Mouse (Mus musculus): ENCODE data around the gene Notch4. TPM values are rescaled to one million over a fixed set of nuclear protein-coding genes. Genes with fewer than 3 reads are reported as not detected.
A peak's percentile ranks its signal among the peaks of the same experiment; 100 is the strongest.

The Notch4 gene
- polyA plus RNA-seq, 1 experiment from 2014 or later: 5.8 TPM

DNA sequence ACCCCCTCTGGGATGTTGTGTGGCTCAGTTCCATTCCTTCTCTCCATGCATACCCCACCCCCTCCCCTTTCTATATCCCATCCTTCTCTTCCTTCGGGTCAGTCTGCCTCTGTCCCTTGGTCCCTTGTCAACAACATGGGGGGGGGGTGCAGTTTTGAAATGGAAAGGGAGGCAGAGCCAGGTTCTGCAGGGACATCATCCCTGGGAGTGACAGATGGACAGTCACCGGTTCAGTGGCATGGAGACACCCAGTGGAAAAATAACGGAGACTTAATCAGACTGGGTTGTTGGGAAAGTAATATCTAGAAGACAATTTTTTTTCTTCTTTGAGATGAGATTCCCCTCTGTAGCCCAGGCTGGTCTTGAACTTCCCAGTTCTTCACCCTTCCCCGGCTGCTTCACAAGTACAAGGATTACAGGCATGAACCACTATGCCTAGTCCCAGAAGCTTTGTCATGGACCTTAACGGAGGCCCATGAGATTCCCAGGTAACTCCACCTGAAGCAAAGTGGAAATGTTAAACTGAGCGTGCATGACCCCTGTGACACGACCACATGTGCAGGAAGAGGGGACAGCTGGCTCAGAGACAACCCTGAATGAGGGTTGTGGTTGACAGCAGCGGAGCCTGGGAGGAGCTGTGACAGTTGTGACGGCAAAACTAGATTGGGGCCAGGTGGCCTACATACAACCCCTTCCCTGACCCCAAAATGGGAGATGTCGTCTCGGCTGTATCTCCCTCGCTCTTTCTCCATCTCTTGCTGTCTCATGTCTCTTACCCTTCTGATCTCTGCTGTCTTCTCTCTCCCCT, 65.9 kb downstream of the Notch4 start:
- Histone ChIP-seq H3K4me1 (peaks cover 50% of the 10 kb centered on the region), H3K4me2 (peak overlapping the region; percentile 96), H3K4me3 (replicated peaks) (peak overlapping the region; percentile 77), H3K27ac (no peak overlapping the region), H3K9ac (no peak overlapping the region), H3K36me3 (0 out of 2 replicates have a peak, but pooled peaks cover 2% of the 10 kb centered on the region), H3K27me3 (replicated peaks) (peaks cover 26% of the 10 kb centered on the region), H3K9me3 (no peaks in the 10 kb centered on the region)
- ATAC-seq (ENCODE audit: insufficient read depth, low FRiP score, low read depth): no peak
- WGBS: 27% methylated on average over 12 of the region's 12 CpGs

DNA sequence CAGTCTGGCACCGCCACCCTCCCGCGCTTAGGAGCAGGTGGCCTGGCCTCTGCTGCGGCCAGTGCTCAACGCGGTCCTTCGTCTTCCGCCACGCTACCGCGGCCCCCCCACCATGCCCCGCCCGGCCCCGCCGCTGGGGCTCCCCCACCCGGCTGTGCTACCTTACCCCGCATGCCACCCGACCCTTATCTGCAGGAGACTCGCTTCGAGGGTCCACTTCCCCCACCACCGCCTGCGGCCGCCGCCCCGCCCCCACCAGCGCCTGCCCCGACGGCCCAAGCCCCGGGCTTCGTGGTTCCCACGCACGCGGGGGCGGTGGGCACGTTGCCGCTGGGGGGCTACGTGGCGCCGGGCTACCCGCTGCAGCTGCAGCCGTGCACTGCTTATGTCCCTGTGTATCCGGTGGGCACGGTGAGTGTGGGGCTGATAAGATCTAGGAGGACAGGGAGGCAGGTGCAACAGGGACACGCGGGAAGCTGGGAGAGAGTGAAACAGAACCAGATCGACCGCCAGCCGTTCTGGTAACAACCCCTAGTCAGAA, 66.8 kb downstream of the Notch4 start:
- Histone ChIP-seq H3K4me2 (peak overlapping the region; percentile 84), H3K9ac (no peak overlapping the region), H3K27ac (no peak overlapping the region), H3K4me3 (replicated peaks) (peak overlapping the region; percentile 41), H3K27me3 (replicated peaks) (peaks cover 26% of the 10 kb centered on the region), H3K9me3 (no peaks in the 10 kb centered on the region), H3K36me3 (no peaks in the 10 kb centered on the region), H3K4me1 (peaks cover 50% of the 10 kb centered on the region)
- 5% methylated on average over 46 of the region's 48 CpGs for WGBS
- ATAC-seq (ENCODE audit: insufficient read depth, low FRiP score, low read depth): no peak

DNA sequence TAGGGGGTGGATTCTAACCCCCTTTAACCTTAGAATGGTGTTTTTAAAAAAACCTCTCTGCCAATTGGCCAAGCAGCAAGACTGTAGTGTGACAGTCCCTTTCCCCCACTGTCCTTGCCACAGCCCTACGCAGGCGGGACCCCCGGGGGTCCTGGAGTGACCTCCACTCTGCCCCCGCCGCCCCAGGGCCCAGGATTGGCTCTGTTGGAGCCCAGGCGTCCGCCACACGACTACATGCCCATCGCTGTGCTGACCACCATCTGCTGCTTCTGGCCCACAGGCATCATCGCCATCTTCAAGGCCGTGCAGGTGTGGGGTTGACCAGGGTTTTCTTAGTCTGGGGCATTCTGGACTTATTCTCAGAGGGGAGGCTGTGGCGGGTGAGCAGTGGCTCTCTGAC, 67.6 kb downstream of the Notch4 start:
- H3K4me1 ChIP-seq: peaks cover 41% of the 10 kb centered on the region

DNA sequence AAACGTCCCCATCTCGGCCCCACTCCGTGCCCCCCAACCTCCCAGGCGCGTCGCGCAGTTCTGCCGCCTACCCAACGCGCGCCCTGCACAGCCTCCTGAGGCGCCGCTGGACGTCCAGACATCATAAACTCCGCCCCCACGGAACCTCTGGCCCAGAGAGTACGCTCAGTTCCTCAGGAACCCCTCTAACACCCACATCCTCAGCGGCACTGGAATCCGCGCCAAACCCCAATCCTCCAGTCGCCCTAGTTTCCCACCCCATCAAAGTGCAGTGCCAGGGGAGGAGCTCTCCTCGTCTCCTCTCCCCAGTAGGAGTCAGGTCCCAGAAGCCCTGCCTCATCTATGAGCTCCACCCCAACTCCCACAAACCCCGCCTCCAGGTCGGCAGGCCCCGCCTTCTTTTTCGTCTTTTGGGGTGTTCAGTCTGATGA, 68.2 kb downstream of the Notch4 start:
- Histone ChIP-seq H3K27ac (peak overlapping the region; percentile 26), H3K36me3 (no peaks in the 10 kb centered on the region), H3K9me3 (no peaks in the 10 kb centered on the region), H3K9ac (no peak overlapping the region), H3K4me2 (peak overlapping the region; percentile 84), H3K27me3 (replicated peaks) (peaks cover 26% of the 10 kb centered on the region), H3K4me1 (peaks cover 41% of the 10 kb centered on the region), H3K4me3 (replicated peaks) (peak overlapping the region; percentile 41)
- ATAC-seq (ENCODE audit: insufficient read depth, low FRiP score, low read depth): peak; percentile 58
- under 1% methylated on average over 26 of the region's 26 CpGs for WGBS

More for the DNA sequence above, 67.6 kb downstream of the Notch4 start:
- no peaks in the 10 kb centered on the region for H3K36me3 ChIP-seq
- H3K4me3 ChIP-seq (replicated peaks): peak overlapping the region; percentile 41
- no peak overlapping the region for H3K27ac ChIP-seq
- ATAC-seq (ENCODE audit: insufficient read depth, low FRiP score, low read depth): no peak
- H3K4me2 ChIP-seq: peak overlapping the region; percentile 84
- no peaks in the 10 kb centered on the region for H3K9me3 ChIP-seq
- no peak overlapping the region for H3K9ac ChIP-seq
- H3K27me3 ChIP-seq (replicated peaks): peaks cover 26% of the 10 kb centered on the region
- WGBS: 11% methylated on average over 12 of the region's 12 CpGs

DNA sequence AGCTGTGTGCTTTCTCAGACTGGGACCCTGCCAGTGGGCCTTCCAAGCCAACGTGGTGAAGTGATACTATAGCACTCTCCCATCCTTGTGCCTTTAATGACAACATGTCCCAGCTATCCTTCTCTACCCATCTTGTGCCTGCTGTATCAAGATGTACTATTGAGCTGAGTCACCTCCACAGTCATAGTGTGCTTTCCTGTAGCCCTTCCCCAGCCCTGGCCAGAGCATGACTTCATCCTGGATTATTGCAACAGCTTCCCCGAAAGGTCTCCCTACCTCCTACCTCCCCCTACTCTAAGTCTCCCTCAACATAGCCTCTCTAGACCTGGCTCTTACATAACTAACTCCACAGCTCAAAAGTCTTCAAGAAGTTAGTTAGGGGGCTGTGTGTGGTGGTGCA, 71.6 kb downstream of the Notch4 start:
- H3K9ac ChIP-seq: no peak overlapping the region
- no peak overlapping the region for H3K27ac ChIP-seq
- H3K9me3 ChIP-seq: no peaks in the 10 kb centered on the region
- no peaks in the 10 kb centered on the region for H3K36me3 ChIP-seq
- WGBS: 65% methylated on average over 2 of the region's 2 CpGs
- H3K4me2 ChIP-seq: no peak overlapping the region
- peaks cover 23% of the 10 kb centered on the region for H3K4me1 ChIP-seq
- no peak for ATAC-seq (ENCODE audit: insufficient read depth, low FRiP score, low read depth)
- peaks cover 14% of the 10 kb centered on the region for H3K27me3 ChIP-seq (replicated peaks)
- H3K4me3 ChIP-seq (replicated peaks): no peak overlapping the region

DNA sequence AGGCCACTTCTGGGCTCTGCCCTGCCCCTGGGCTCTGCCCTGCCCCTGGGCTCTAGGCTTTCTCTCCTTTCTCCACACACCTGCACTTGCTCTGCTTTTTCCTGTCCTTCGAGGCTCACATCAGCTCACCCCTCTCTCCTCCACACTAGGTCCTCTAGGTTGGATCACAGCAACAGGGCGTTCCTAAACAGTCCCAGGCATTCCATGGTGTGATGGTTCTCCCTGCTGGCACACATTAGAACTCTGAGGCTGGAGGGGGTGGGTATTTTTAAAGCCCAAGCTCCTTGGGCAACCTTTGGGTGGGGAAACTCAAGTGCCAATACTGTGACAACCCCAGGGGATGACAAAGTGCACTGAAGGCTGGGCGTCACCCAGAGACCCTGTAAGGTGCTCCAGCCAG, 73.4 kb downstream of the Notch4 start:
- Histone ChIP-seq H3K36me3 (no peaks in the 10 kb centered on the region), H3K4me3 (replicated peaks) (no peak overlapping the region), H3K4me2 (no peak overlapping the region), H3K4me1 (peaks cover 10% of the 10 kb centered on the region; the same call in 1 of the 2 replicates), H3K27ac (no peak overlapping the region), H3K9me3 (no peaks in the 10 kb centered on the region), H3K9ac (no peak overlapping the region), H3K27me3 (replicated peaks) (no peaks in the 10 kb centered on the region)
- ATAC-seq (ENCODE audit: insufficient read depth, low FRiP score, low read depth): no peak
- 64% methylated on average over 3 of the region's 3 CpGs for WGBS

Other genes with a start within 250 kb of the Notch4 start
- gene H2-Eb2, start 238.6 kb upstream of the Notch4 start, polyA plus RNA-seq (2015; fragmentation: Nextera tagmentation; extraction: Ambion mirVana): not detected in 2 replicates
- gene Btnl2, start 209.4 kb upstream of the Notch4 start, polyA plus RNA-seq (2015; fragmentation: Nextera tagmentation; extraction: Ambion mirVana): 0.53 and 0.94 TPM in 2 replicates
- 1.7 and 2.1 TPM in 2 replicates for gene Btnl1, start 187.1 kb upstream of the Notch4 start, polyA plus RNA-seq (2015; fragmentation: Nextera tagmentation; extraction: Ambion mirVana)
- 1.1 and 1.3 TPM in 2 replicates for gene BC051142, start 165.4 kb upstream of the Notch4 start, polyA plus RNA-seq (2015; fragmentation: Nextera tagmentation; extraction: Ambion mirVana)
- 2.6 and 4.1 TPM in 2 replicates for gene Btnl4, start 87.0 kb upstream of the Notch4 start, polyA plus RNA-seq (2015; fragmentation: Nextera tagmentation; extraction: Ambion mirVana)
- 1.2 and 2.8 TPM in 2 replicates for gene Btnl6, start 46.9 kb upstream of the Notch4 start, polyA plus RNA-seq (2015; fragmentation: Nextera tagmentation; extraction: Ambion mirVana)
- gene Gpsm3, start 25.5 kb downstream of the Notch4 start, polyA plus RNA-seq (2015; fragmentation: Nextera tagmentation; extraction: Ambion mirVana): 10.2 and 11.9 TPM in 2 replicates
- gene Pbx2, start 27.0 kb downstream of the Notch4 start, polyA plus RNA-seq (2015; fragmentation: Nextera tagmentation; extraction: Ambion mirVana): 8.5 and 9.2 TPM in 2 replicates
- 3.1 and 3.5 TPM in 2 replicates for gene Ager, start 33.6 kb downstream of the Notch4 start, polyA plus RNA-seq (2015; fragmentation: Nextera tagmentation; extraction: Ambion mirVana)
- 130 and 142 TPM in 2 replicates for gene Rnf5, start 39.4 kb downstream of the Notch4 start, polyA plus RNA-seq (2015; fragmentation: Nextera tagmentation; extraction: Ambion mirVana)
- 49.3 and 50.8 TPM in 2 replicates for gene Agpat1, start 40.0 kb downstream of the Notch4 start, polyA plus RNA-seq (2015; fragmentation: Nextera tagmentation; extraction: Ambion mirVana)
- 3.7 and 3.8 TPM in 2 replicates for gene Egfl8, start 51.7 kb downstream of the Notch4 start, polyA plus RNA-seq (2015; fragmentation: Nextera tagmentation; extraction: Ambion mirVana)
- gene Ppt2, start 64.2 kb downstream of the Notch4 start, polyA plus RNA-seq (2015; fragmentation: Nextera tagmentation; extraction: Ambion mirVana): 23.7 and 26.2 TPM in 2 replicates
- gene Prrt1, start 65.3 kb downstream of the Notch4 start, polyA plus RNA-seq (2015; fragmentation: Nextera tagmentation; extraction: Ambion mirVana): 0.35 and 0.63 TPM in 2 replicates
- gene Fkbpl, start 80.5 kb downstream of the Notch4 start, polyA plus RNA-seq (2015; fragmentation: Nextera tagmentation; extraction: Ambion mirVana): 14.0 and 14.5 TPM in 2 replicates
- gene Atf6b, start 82.9 kb downstream of the Notch4 start, polyA plus RNA-seq (2015; fragmentation: Nextera tagmentation; extraction: Ambion mirVana): 72.0 and 76.7 TPM in 2 replicates
- 0.97 and 1.4 TPM in 2 replicates for gene Tnxb, start 106.3 kb downstream of the Notch4 start, polyA plus RNA-seq (2015; fragmentation: Nextera tagmentation; extraction: Ambion mirVana)
- 0.44 and 0.65 TPM in 2 replicates for gene C4b, start 179.6 kb downstream of the Notch4 start, polyA plus RNA-seq (2015; fragmentation: Nextera tagmentation; extraction: Ambion mirVana)
- 1.1 and 1.7 TPM in 2 replicates for gene Cyp21a1, start 240.3 kb downstream of the Notch4 start, polyA plus RNA-seq (2015; fragmentation: Nextera tagmentation; extraction: Ambion mirVana)

Measured in stomach, embryonic 15.5 days (tissue).